Comparison of ENCODE assay signal across 16 mouse cellular contexts in the genomic region with DNA sequence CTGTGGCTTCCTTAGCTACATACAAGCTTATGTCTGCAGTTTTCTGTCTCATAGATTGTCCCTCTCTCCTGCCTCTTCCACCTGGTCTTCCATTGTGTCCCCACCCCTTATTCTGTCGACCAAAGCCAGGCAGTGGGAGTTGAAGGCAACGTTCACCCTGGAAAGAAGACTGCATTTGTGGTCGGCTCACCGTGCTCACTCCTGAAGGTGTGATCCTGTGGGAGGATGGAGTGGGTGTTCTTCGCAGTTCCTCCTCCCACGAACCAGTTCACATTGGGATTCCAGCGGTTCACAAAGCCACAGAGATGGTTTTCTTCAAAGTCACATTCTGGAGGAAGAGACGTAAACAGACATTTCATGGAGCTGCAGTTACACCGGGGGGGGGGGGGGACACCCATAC.
DNase-seq lines count a peak whose midpoint lies in the region; ATAC-seq and TF ChIP-seq lines count a peak whose summit lies in the region.
"Had no signal": no experiment of that assay in that cellular context is flagged by ENCODE, and none has a peak within 500 bp of the region (broad histone marks: within the 10 kb centered on the region; RNA-seq: fewer than 3 reads in every experiment).

No protein-coding gene starts in this region.

- no peak overlapping the region for H3K27ac ChIP-seq in hindbrain, embryonic 11.5 days (ENCODE audit: low read depth, low read length)
- H3K27ac ChIP-seq in hindbrain, embryonic 10.5 days, result no peak overlapping the region
- H3K27ac ChIP-seq in embryonic fibroblast, embryonic 13.5 days (ENCODE audit: insufficient read depth, low read length), result 0 out of 2 replicates have a peak overlapping the region, but pooled peaks have one; percentile 51
- H3K27ac ChIP-seq: forebrain, embryonic 12.5 days; layer of hippocampus, adult 2 months; limb, embryonic 12.5 days; liver, embryonic 12.5 days; lung, embryonic 15.5 days; neural tube, embryonic 12.5 days; stomach, embryonic 15.5 days had no signal

- H3ac ChIP-seq in myocyte (ENCODE audit: control insufficient read depth, insufficient read length), result no peak overlapping the region

- no peak overlapping the region for H3K4me2 ChIP-seq in hindbrain, embryonic 11.5 days (replicated peaks; ENCODE audit: low read depth, low read length)
- peak overlapping the region; percentile 33 for H3K4me2 ChIP-seq in myocyte (ENCODE audit: low read depth)
- H3K4me2 ChIP-seq: forebrain, embryonic 12.5 days; limb, embryonic 12.5 days; liver, embryonic 12.5 days; lung, embryonic 15.5 days; neural tube, embryonic 12.5 days; stomach, embryonic 15.5 days had no signal

- TF ChIP-seq CTCF in embryonic fibroblast, embryonic 13.5 days (IDR thresholded peaks at IDR 0.05; ENCODE audit: borderline replicate concordance, insufficient read depth, low read length), result no peak

- no peak overlapping the region for H3K4me3 ChIP-seq in hindbrain, embryonic 11.5 days (ENCODE audit: low read depth, low read length)
- no peak overlapping the region for H3K4me3 ChIP-seq in hindbrain, embryonic 10.5 days
- H3K4me3 ChIP-seq in embryonic fibroblast, embryonic 13.5 days (ENCODE audit: insufficient read depth, low read length), result no peak overlapping the region
- H3K4me3 ChIP-seq in myocyte, result no peak overlapping the region
- H3K4me3 ChIP-seq: forebrain, embryonic 12.5 days; layer of hippocampus, adult 2 months; limb, embryonic 12.5 days; liver, embryonic 12.5 days; lung, embryonic 15.5 days; neural tube, embryonic 12.5 days; stomach, embryonic 15.5 days had no signal

- no peaks in the 10 kb centered on the region for H3K9me3 ChIP-seq in hindbrain, embryonic 11.5 days (ENCODE audit: control insufficient read depth, low read length)
- no peaks in the 10 kb centered on the region for H3K9me3 ChIP-seq in hindbrain, embryonic 10.5 days
- H3K9me3 ChIP-seq: forebrain, embryonic 12.5 days; limb, embryonic 12.5 days; liver, embryonic 12.5 days; lung, embryonic 15.5 days; neural tube, embryonic 12.5 days; stomach, embryonic 15.5 days had no signal

- peak; percentile 35; the same call in 1 of the 2 replicates for ATAC-seq in hindbrain, embryonic 11.5 days (ENCODE audit: low FRiP score)
- ATAC-seq in CD4-positive, CD25-positive, alpha-beta regulatory T cell, adult 4 months, result no peak
- ATAC-seq: activated CD4-positive, CD25-positive, alpha-beta regulatory T cell, adult 4 months; liver, embryonic 12.5 days; Patski had no signal

- H3K79me2 ChIP-seq in myocyte (ENCODE audit: control insufficient read depth, insufficient read depth), result no peaks in the 10 kb centered on the region

- no peak overlapping the region for H3K9ac ChIP-seq in hindbrain, embryonic 11.5 days (ENCODE audit: low read depth, low read length)
- H3K9ac ChIP-seq: forebrain, embryonic 12.5 days; limb, embryonic 12.5 days; liver, embryonic 12.5 days; lung, embryonic 15.5 days; neural tube, embryonic 12.5 days; stomach, embryonic 15.5 days had no signal

- no peak for DNase-seq in hindbrain, embryonic 11.5 days (ENCODE audit: low spot score)
- DNase-seq in hindbrain, embryonic 10.5 days (ENCODE audit: low spot score), result no peak
- peak; percentile 43 for DNase-seq in right cerebral cortex, adult 18-20 months
- no peak for DNase-seq in right cerebral cortex, postnatal 14 days

- H3K4me1 ChIP-seq in hindbrain, embryonic 11.5 days (replicated peaks; ENCODE audit: control insufficient read depth, insufficient read depth, low read length), result no peaks in the 10 kb centered on the region
- H3K4me1 ChIP-seq in hindbrain, embryonic 10.5 days (replicated peaks), result peaks cover 9% of the 10 kb centered on the region
- peaks cover 4% of the 10 kb centered on the region; the same call in 1 of the 2 replicates for H3K4me1 ChIP-seq in embryonic fibroblast, embryonic 13.5 days (ENCODE audit: control insufficient read depth, insufficient read depth, low read length)
- H3K4me1 ChIP-seq: limb, embryonic 12.5 days; liver, embryonic 12.5 days; lung, embryonic 15.5 days; stomach, embryonic 15.5 days had no signal

- H3K36me3 ChIP-seq in hindbrain, embryonic 11.5 days (ENCODE audit: control insufficient read depth, insufficient read depth, low read length), result no peaks in the 10 kb centered on the region
- H3K36me3 ChIP-seq in hindbrain, embryonic 10.5 days, result no peaks in the 10 kb centered on the region
- H3K36me3 ChIP-seq in myocyte (ENCODE audit: control insufficient read depth, insufficient read depth), result no peaks in the 10 kb centered on the region
- H3K36me3 ChIP-seq: forebrain, embryonic 12.5 days; limb, embryonic 12.5 days; liver, embryonic 12.5 days; lung, embryonic 15.5 days; neural tube, embryonic 12.5 days; stomach, embryonic 15.5 days had no signal

- no peak for TF ChIP-seq POLR2A in embryonic fibroblast, embryonic 13.5 days (IDR thresholded peaks at IDR 0.05; ENCODE audit: low read depth, low read length)
- TF ChIP-seq POLR2A in myocyte (IDR thresholded peaks at IDR 0.05; ENCODE audit: insufficient read length, low read depth), result no peak

- WGBS in hindbrain, embryonic 11.5 days, result 80% methylated on average over 9 of the region's 9 CpGs
- 74% methylated on average over 9 of the region's 9 CpGs for WGBS in hindbrain, embryonic 10.5 days

- H3K27me3 ChIP-seq in hindbrain, embryonic 11.5 days (ENCODE audit: control insufficient read depth, insufficient read depth, low read length), result no peaks in the 10 kb centered on the region
- H3K27me3 ChIP-seq in hindbrain, embryonic 10.5 days (ENCODE audit: insufficient read depth, poor library complexity, severe bottlenecking), result no peaks in the 10 kb centered on the region
- no peaks in the 10 kb centered on the region for H3K27me3 ChIP-seq in myocyte (ENCODE audit: control insufficient read depth, insufficient read depth, insufficient read length)
- H3K27me3 ChIP-seq: limb, embryonic 12.5 days; liver, embryonic 12.5 days; lung, embryonic 15.5 days; neural tube, embryonic 12.5 days; stomach, embryonic 15.5 days had no signal

TF ChIP-seq in myocyte, 11 proteins besides CTCF, POLR2A, EP300 and RAD21:
- TF ChIP-seq SRF (IDR thresholded peaks at IDR 0.05; ENCODE audit: control insufficient read depth, insufficient read length, low read depth) (no peak), REST (IDR thresholded peaks at IDR 0.05; ENCODE audit: insufficient read depth, insufficient read length) (no peak), E2F4 (IDR thresholded peaks at IDR 0.05; ENCODE audit: insufficient read depth) (no peak), MYOG (IDR thresholded peaks at IDR 0.05; ENCODE audit: control insufficient read depth in 1 of 3, insufficient read depth in 1 of 3, insufficient read length in 2 of 3, low read depth in 2 of 3) (no peak), TCF3 (IDR thresholded peaks at IDR 0.05; ENCODE audit: insufficient read length, low read depth) (no peak), POLR2AphosphoS2 (IDR thresholded peaks at IDR 0.05; ENCODE audit: insufficient read length, low read depth) (no peak), USF1 (IDR thresholded peaks at IDR 0.05; ENCODE audit: low read depth) (no peak), MYOD1 (IDR thresholded peaks at IDR 0.05; ENCODE audit: control insufficient read depth in 1 of 3, insufficient read length in 2 of 3, low read depth in 2 of 3) (no peak)
